Mouse (Mus musculus): ENCODE data around the gene Cdk2ap1.

DNA sequence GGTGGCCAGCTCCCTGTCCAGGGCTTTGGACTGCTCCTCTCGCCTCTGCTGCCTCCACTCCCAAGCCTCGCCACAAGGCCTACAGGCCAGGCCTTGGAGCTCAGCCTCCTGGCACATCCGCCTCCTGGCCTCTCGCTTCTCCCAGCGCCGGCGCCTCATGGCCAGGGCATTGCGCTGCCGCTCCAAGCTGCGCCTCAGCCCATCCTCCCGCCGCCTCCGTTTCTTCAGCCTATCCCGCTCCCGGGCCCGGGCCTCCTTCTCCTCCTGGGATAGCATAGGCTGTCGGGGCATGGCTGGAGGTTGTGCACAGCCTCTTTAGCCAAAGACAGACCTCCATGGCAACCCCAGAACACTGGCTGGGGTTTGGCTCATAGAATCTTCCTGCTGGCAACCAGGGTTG lies 13.7 kb downstream of the Cdk2ap1 start:
- no peak for TF ChIP-seq CTCF (IDR thresholded peaks at IDR 0.05; ENCODE audit: low read depth)
- no peak for TF ChIP-seq EP300 (IDR thresholded peaks at IDR 0.05; ENCODE audit: low read depth)

Data from liver, embryonic 14.5 days (tissue).